Mouse (Mus musculus) CH12.LX (cell line): Measurements from ENCODE around the gene Psma1. TPM values are rescaled to one million over a fixed set of nuclear protein-coding genes. Genes with fewer than 3 reads are reported as not detected.

ENCODE experiments used
- DNase-seq: peaks from one replicate; pipeline ENCODE4 v3.0.0-alpha.2; 2013; ENCODE audit errors: extremely low read depth
- H3K27ac ChIP-seq: 2 replicates; pipeline ENCODE4 v1.5.1; 2012; ENCODE audit warnings: low read depth, mild to moderate bottlenecking, control low read depth, moderate library complexity; ENCODE audit not compliant: insufficient read depth
- H3K27me3 ChIP-seq: replicated peaks from 2 replicates; pipeline ENCODE3; 2012; ENCODE audit warnings: inconsistent platforms
- H3K36me3 ChIP-seq, 2 experiments: replicated peaks in 1 of 2; 2 replicates each; pipeline versions ENCODE3 to v1.6.1; 2012; ENCODE audit warnings: inconsistent platforms in 1 of 2, low read length in 1 of 2, mild to moderate bottlenecking in 1 of 2, mixed read lengths in 1 of 2, moderate library complexity in 1 of 2; ENCODE audit not compliant: control insufficient read depth in 1 of 2, insufficient read depth in 1 of 2
- H3K4me1 ChIP-seq, 2 experiments: 2 replicates each; pipeline ENCODE4 v1.6.1; 2012; ENCODE audit warnings: inconsistent platforms in 1 of 2, moderate library complexity in 1 of 2; ENCODE audit not compliant: insufficient read depth in 2 of 2, control insufficient read depth in 1 of 2
- H3K4me2 ChIP-seq: 2 replicates; pipeline ENCODE4 v1.6.1; 2012; ENCODE audit warnings: low read depth, mild to moderate bottlenecking, control low read depth; ENCODE audit not compliant: poor library complexity, insufficient read depth, severe bottlenecking
- H3K4me3 ChIP-seq, 3 experiments: fragments of 150-350 bp in 1 of 3; sonication (generic) in 1 of 3; replicated peaks in 1 of 3; 2 replicates each; pipeline versions ENCODE3 to v1.5.1; 2011 to 2012; ENCODE audit warnings: low read depth in 2 of 3, low read length in 2 of 3, mild to moderate bottlenecking in 2 of 3, moderate library complexity in 2 of 3, control low read depth in 1 of 3, improper control_type of control experiment in 1 of 3, inconsistent platforms in 1 of 3, mixed read lengths in 1 of 3; ENCODE audit not compliant: poor library complexity in 1 of 3
- H3K79me2 ChIP-seq: replicated peaks from 2 replicates; pipeline ENCODE4 v1.6.1; 2012; ENCODE audit warnings: mild to moderate bottlenecking, moderate library complexity; ENCODE audit not compliant: control insufficient read depth, poor library complexity, insufficient read depth, severe bottlenecking; ENCODE audit errors: extremely low read depth
- H3K9ac ChIP-seq: 2 replicates; pipeline ENCODE4 v1.6.1; 2012; ENCODE audit warnings: low read depth, mild to moderate bottlenecking, control low read depth, moderate library complexity; ENCODE audit not compliant: insufficient read depth
- H3K9me3 ChIP-seq: replicated peaks from 2 replicates; pipeline ENCODE3; 2012; ENCODE audit warnings: low read length, inconsistent platforms, mixed read lengths
- CTCF ChIP-seq, 2 experiments: IDR thresholded peaks in 1 of 2; conservative IDR thresholded peaks in 1 of 2; 2 replicates each; pipeline ENCODE4 v1.5.1; 2011 to 2012; ENCODE audit warnings: low read depth in 2 of 2, low read length in 2 of 2, improper control_type of control experiment in 1 of 2, inconsistent platforms in 1 of 2, mild to moderate bottlenecking in 1 of 2, moderate library complexity in 1 of 2
- GABPA ChIP-seq: IDR thresholded peaks from 2 replicates; pipeline ENCODE4 v1.6.1; 2012; ENCODE audit warnings: low read depth, low read length, improper control_type of control experiment, inconsistent platforms; ENCODE audit not compliant: insufficient replicate concordance
- KAT2A ChIP-seq: IDR thresholded peaks from 2 replicates; pipeline ENCODE4 v1.6.1; 2012; ENCODE audit warnings: low read length, improper control_type of control experiment, inconsistent platforms; ENCODE audit not compliant: insufficient replicate concordance
- MAZ ChIP-seq: IDR thresholded peaks from 2 replicates; pipeline ENCODE4 v1.6.1; 2012; ENCODE audit warnings: low read depth, mild to moderate bottlenecking, inconsistent platforms, low read length, improper control_type of control experiment, moderate library complexity
- RCOR1 ChIP-seq: conservative IDR thresholded peaks from 2 replicates; pipeline ENCODE4 v1.6.1; 2012; ENCODE audit warnings: low read depth, mild to moderate bottlenecking, inconsistent platforms, low read length, improper control_type of control experiment
- TCF12 ChIP-seq: IDR thresholded peaks from 2 replicates; pipeline ENCODE4 v1.6.1; 2014; ENCODE audit warnings: low read depth, mild to moderate bottlenecking, inconsistent platforms, low read length, improper control_type of control experiment
- ZKSCAN1 ChIP-seq: IDR thresholded peaks from 2 replicates; pipeline ENCODE4 v1.6.1; 2012; ENCODE audit warnings: low read depth, inconsistent platforms, low read length, improper control_type of control experiment, borderline replicate concordance
- dilution Hi-C: fragments of 300-500 bp; cut with MboI; formaldehyde crosslinking; loops from 2 replicates; pipeline ENCODE4 v1.14.3; 2020; ENCODE audit warnings: low sequenced_read_pairs; ENCODE audit not compliant: extremely low pct_unique_long_range_greater_than_20kb, extremely low pct_ligation_motif_present
- in situ Hi-C: fragments of 300-500 bp; cut with MboI; formaldehyde crosslinking; loops from 3 replicates; pipeline ENCODE4 v1.14.3; 2019; ENCODE audit warnings: low sequenced_read_pairs, low pct_ligation_motif_present, low pct_unique_long_range_greater_than_20kb, mixed read lengths
- polyA plus RNA-seq: library from polyadenylated mRNA; unstranded; fragments of >175 nt; gene quantifications from 2 replicates; pipeline ENCODE4 v1.2.1, GENCODE M21; 2012; ENCODE audit warnings: low read depth; ENCODE audit not compliant: insufficient read length
- total RNA-seq, 2 experiments: library from RNA; depleted of rRNA; stranded (reverse); fragments of 300-350 nt in 1 of 2; fragments of >200 nt in 1 of 2; gene quantifications; 2 replicates each; pipeline ENCODE4 v1.2.3; 2012 to 2014

Psma1 gene
- total and polyA plus RNA-seq, 3 experiments = 297 to 706 (median 393) TPM

DNA sequence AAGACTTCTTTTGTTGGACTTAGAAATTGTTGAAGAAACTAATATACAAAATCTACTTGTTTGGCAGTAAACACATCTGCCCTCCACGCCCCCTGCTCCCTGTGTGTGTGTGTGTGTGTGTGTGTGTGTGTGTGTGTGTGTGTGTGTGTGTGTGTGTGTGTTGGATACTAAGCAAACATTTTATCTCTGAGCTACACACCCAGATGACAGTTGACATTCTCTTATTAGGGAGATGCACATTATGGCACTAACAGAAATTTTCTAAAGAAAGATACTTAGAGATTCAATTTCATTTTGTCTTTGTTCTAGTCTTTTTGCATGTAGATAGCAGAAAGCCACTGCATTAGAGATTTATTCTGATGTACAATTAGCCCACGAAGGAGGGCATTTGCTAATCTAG, 59.0 kb downstream of the Psma1 start:
- Histone ChIP-seq H3K27ac (no peak overlapping the region), H3K4me1 (no peaks in the 10 kb centered on the region), H3K27me3 (no peaks in the 10 kb centered on the region), H3K4me2 (no peak overlapping the region), H3K9ac (no peak overlapping the region), H3K36me3 (peaks cover 53 to 75% of the 10 kb centered on the region in 2 experiments)
- dilution Hi-C loops = no loop called here
- DNase-seq = no peak
- TF ChIP-seq TCF12 (no peak), RCOR1 (no peak), KAT2A (no peak), MAZ (no peak), CTCF (conservative IDR thresholded peaks at IDR 0.05 in 1 of 2, IDR thresholded peaks at IDR 0.05 in 1 of 2; ENCODE audit: low read depth in 2 of 2, low read length in 2 of 2) (no peak), GABPA (no peak), ZKSCAN1 (no peak)
- TF ChIP-seq, all 38 proteins: peak for 0
- H3K79me2 ChIP-seq = no peaks in the 10 kb centered on the region
- in situ Hi-C loops = no loop called here
- H3K9me3 ChIP-seq = no peaks in the 10 kb centered on the region
- H3K4me3 ChIP-seq = no peak overlapping the region

Other genes starting within 250 kb of the Psma1 start
- 8.1 and 11.2 TPM in 2 replicates for gene Rras2, start 158.3 kb downstream of the Psma1 start, total RNA-seq (2012; rRNA removed)
- 35.7 and 36.0 TPM in 2 replicates for gene Rras2, start 158.3 kb downstream of the Psma1 start, total RNA-seq (2014; rRNA removed)
- gene Rras2, start 158.3 kb downstream of the Psma1 start, polyA plus RNA-seq = 17.6 and 18.4 TPM in 2 replicates
- 71.0 and 74.2 TPM in 2 replicates for gene Copb1, start 21.4 kb downstream of the Psma1 start, total RNA-seq (2012; rRNA removed)
- gene Copb1, start 21.4 kb downstream of the Psma1 start, total RNA-seq (2014; rRNA removed) = 154 and 158 TPM in 2 replicates
- gene Copb1, start 21.4 kb downstream of the Psma1 start, polyA plus RNA-seq = 101 and 114 TPM in 2 replicates
- gene Pde3b, start 139.2 kb upstream of the Psma1 start, total RNA-seq (2012; rRNA removed) = 24.1 and 26.0 TPM in 2 replicates
- gene Pde3b, start 139.2 kb upstream of the Psma1 start, total RNA-seq (2014; rRNA removed) = 40.0 and 40.8 TPM in 2 replicates
- 14.1 and 17.9 TPM in 2 replicates for gene Pde3b, start 139.2 kb upstream of the Psma1 start, polyA plus RNA-seq